Mouse (Mus musculus) B cell, adult 2 months (primary cell): ENCODE results near the gene Cnn3.

ENCODE experiments used
- DNase-seq, 2 experiments: peaks; one replicate each; pipeline ENCODE4 v3.0.0; 2022

Gene Cnn3

DNA sequence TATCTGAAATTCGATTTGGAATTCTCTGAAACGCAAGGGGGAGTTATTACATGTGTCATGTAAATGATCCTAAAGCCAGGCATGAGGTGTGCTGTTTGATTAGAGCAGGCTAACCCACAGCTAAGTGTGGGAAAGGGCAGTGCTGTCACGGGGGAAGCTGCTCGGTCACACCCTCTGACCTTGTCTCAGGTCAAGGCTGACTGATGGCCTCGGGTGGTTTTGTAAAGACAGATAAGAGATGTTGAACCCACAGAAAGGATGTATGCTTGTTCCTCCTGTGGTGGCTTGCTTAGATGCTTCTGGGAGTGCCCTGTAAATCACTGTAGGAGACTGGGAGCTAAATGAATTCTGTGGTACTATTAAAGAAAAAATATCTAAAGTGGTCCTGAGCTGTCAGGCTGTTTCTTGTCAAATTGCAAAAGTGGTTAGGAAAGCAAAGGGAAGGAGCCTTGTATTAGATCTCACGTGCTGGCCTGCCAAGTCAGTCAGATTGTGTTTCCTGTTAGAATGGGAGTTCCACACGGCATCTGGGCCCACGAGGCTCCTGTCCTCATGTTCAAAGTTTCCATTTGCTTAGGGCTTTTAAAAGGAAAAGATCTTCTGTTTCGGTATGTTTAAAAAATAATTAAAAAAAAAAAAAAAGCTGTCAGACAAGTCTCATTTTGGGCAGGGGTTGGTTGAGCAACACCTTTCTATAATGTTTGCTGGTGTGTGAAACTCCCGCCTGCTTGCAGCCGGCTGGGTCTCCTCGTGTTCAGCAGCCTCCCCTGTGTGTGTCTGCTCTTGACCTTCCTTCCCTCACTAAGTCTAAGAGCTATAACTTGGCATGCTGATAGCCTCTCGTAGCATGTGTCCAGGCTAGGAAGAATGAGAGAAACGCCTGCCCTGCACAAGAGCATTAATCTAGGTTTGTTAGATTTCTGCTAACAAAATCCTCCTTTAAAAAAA lies 32.5 kb downstream of the Cnn3 start:
- no peak for DNase-seq

- DNase-seq = no peak
Observed at GRCm38 (mm10) chr3:121460473-121461193, 34.3 kb downstream of the Cnn3 start.

DNA sequence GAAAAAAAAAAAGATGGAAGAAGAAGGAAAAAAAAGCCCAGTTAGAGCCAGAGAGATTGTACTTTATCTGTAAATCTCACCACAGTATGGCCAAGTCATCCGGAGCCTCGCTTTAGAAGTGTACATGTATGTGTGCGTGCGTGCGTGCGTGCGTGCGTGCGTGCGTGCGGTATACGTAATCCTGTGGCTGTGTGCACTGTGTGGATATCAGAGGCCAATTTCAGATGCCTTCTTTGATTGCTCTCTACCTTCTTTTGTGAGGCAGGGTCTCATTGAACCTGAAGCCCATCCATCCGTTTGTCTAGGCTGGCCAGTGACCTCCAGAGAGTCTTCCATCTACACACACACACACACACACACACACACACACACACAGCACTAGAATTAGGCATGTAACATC lies 35.2 kb downstream of the Cnn3 start:
- no peak for DNase-seq

- DNase-seq = no peak
Observed at GRCm38 (mm10) chr3:121462782-121463181, 36.5 kb downstream of the Cnn3 start.

- DNase-seq = no peak
Observed at GRCm38 (mm10) chr3:121464733-121465305, 38.5 kb downstream of the Cnn3 start.

GRCm38 (mm10) chr3:121465795-121466194 lies 39.5 kb downstream of the Cnn3 start:
- no peak for DNase-seq

DNA sequence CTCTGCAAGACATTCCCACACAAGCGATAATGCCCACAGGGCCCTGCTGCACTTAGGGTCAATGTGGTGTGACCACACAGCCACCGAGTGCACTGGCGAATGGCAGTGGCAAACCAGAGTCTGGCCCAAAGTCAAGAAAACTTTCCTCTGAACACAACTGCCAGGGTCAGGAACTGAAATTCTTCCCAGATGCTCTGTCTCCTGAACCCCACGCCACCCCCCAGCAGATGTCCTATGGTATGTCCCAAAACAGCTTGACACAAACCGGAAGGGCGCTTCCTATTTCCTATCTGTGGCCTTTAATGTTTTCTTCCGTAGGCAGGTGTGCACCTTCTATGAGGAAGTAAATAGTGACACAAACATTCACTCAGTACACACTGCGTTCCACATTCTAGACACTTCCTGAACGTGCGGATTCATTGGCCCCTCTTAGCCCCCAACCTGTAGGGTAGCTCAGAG lies 40.8 kb downstream of the Cnn3 start:
- DNase-seq = peak; percentile 56 to 57

DNA sequence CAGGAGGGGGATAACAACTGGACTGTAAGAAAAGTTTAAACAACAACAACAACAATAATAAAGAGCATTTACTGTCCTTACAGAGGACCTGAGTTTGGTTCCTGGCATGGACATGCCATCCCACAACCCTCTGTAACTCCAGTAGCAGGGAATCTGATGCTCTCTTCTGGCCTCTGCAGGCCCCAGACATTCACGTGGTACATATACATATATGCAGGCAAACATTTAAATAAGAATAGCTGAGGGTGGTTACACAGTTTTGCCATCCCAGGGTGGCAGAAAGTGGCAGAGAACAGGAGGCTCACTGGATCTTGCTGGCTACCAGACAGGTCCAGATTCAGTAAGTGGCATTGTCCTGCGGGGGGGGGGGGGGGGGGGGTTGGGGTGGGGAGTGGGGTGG lies 41.8 kb downstream of the Cnn3 start:
- no peak for DNase-seq

DNA sequence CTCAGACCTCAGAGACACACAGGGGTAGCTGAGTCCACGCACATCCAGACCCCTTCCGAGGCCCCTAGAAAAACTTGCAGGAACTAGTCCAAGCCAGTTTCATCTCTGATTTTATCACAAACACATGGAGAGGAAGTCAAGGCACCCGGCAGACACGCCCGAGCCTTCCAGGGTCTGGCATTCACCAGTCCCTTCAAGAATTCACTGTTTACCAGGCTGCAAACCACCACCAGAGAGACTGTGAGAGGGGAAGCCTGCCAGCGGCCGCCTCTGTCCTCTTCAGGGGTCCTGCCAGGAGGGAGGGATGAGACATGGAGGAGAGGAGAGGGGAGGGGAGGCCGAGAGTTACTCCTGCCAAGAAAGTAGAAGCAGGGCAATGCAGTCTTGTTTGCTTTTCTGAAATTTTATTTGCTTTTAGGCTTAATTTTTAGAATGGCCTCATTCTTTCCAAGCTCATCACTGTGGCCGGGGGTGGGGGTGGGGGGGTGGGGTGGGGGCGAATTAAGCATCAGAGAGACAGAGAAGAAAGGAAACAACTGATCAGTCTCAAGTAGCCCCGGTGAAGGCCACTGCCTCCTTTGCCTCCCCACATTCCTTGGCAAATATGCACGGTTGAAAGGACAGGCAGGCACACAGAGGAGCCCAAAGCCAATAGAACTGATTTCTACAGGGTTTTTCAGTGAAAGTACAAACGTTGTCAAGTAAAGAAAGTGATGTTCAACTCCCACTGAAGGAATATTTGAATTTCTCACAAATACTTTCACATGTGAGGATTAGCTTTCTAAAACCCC lies 43.1 kb downstream of the Cnn3 start:
- DNase-seq = no peak

GRCm38 (mm10) chr3:121471703-121472102 lies 45.4 kb downstream of the Cnn3 start:
- DNase-seq = no peak

DNA sequence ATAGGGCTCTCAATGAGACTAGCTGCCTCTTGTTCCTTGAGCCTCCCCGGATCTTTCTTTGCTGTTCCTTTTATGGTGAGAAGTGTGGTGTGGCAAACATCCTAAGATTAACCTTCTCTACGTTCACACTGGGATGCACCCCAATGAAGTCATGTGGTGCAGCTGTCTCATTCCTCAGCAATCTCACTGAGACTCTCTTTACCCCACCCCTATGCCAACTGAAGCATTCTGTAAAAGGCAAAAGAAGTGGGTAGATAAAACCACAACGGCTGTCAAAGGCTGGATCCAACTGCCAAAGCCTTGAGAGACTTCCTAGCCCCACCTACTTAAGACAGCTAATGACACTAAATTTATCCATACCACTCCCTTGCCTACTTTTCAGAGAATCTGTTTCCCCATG lies 48.4 kb downstream of the Cnn3 start:
- DNase-seq = no peak

GRCm38 (mm10) chr3:121480030-121480960 lies 54.0 kb downstream of the Cnn3 start:
- DNase-seq = no peak

- no peak for DNase-seq
Observed at GRCm38 (mm10) chr3:121480961-121481436, 54.7 kb downstream of the Cnn3 start.

- no peak for DNase-seq
Observed at GRCm38 (mm10) chr3:121481564-121481963, 55.3 kb downstream of the Cnn3 start.

GRCm38 (mm10) chr3:121483266-121484161 lies 57.2 kb downstream of the Cnn3 start:
- DNase-seq = no peak

- DNase-seq = no peak
Observed at GRCm38 (mm10) chr3:121485201-121485600, 58.9 kb downstream of the Cnn3 start.

DNA sequence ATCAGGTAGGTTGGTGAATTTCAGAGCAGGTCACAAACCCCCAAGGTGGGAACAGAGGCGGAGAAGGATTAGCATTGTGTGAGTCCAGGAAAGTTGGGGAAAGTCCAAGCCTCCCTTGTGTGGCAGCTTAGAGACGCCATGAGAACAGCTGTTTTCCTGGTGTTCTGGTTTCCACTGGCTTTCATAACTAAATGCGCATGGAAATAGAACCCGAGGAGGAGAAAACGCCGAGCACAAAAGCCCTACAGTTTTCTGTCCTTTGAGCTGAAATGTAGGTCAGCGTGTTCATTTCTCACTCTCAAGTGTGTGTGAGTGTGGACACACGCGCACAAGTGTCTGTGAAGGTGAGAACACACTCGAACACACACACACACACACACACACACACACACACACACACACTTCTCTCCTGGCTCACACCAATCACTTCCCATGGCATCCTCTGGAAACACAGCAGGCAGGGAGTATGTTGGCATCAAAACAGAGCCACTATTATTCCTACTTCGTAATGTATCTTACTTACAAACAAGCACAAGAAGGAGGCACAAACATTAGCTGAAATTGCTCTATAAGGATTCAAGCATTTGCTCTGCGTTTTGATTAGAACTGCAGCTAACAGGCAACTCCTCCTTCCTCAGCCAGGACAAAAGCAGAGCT lies 63.3 kb downstream of the Cnn3 start:
- no peak for DNase-seq

DNA sequence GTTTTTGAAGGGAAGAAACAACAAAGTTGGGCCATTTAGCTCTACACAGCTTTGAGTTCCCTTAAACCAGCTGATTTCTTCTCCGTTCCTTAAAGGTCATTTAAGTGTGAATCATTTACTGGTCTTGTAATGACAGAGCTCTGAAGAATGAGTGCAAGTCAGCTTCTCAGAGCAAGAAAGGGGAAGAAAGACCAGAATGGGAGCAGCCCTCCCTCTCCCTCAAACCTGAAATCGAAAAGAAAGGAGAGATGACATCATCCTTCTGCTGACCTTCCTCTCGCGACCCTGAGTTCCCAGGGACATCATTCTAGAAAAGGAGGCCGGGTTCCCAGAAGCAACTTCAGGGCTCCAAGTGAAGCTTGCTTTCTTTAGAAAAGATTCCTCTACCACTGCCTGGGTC lies 64.6 kb downstream of the Cnn3 start:
- DNase-seq = no peak

GRCm38 (mm10) chr3:121492026-121492425 lies 65.7 kb downstream of the Cnn3 start:
- no peak for DNase-seq

GRCm38 (mm10) chr3:121493997-121494421 lies 67.7 kb downstream of the Cnn3 start:
- DNase-seq = peak in 1 of 2 experiments; percentile 11
